Mouse (Mus musculus) cerebellum, adult 2 months (tissue): Measurements from ENCODE around the gene Tmco4. TPM values are rescaled to one million over a fixed set of nuclear protein-coding genes. Genes with fewer than 3 reads are reported as not detected.
A peak's percentile ranks its signal among the peaks of the same experiment; 100 is the strongest.

Experiments used
- DNase-seq, 2 experiments: peaks; one replicate each; pipeline ENCODE4 v3.0.0; 2021
- H3K27ac ChIP-seq: fragments of 200-500 bp; 2 replicates; pipeline ENCODE4 v1.5.1; 2012; ENCODE audit warnings: low read length, control low read depth, inconsistent platforms; ENCODE audit not compliant: insufficient read depth
- H3K27me3 ChIP-seq: fragments of 200-500 bp; 2 replicates; pipeline ENCODE4 v1.6.1; 2012; ENCODE audit warnings: inconsistent platforms, mild to moderate bottlenecking, low read length, moderate library complexity; ENCODE audit not compliant: control insufficient read depth, insufficient read depth
- H3K4me1 ChIP-seq: fragments of 200-500 bp; 2 replicates; pipeline ENCODE4 v1.6.1; 2011; ENCODE audit warnings: low read length; ENCODE audit not compliant: control insufficient read depth, insufficient read depth
- H3K4me3 ChIP-seq: fragments of 200-500 bp; replicated peaks from 2 replicates; pipeline ENCODE3; 2011; ENCODE audit warnings: mild to moderate bottlenecking, low read depth, low read length, control low read depth; ENCODE audit not compliant: insufficient read depth
- CTCF ChIP-seq: fragments of 200-500 bp; IDR thresholded peaks from 2 replicates; pipeline ENCODE4 v1.5.1; 2011; ENCODE audit warnings: low read depth, mild to moderate bottlenecking, control low read depth, low read length, moderate library complexity, borderline replicate concordance; ENCODE audit not compliant: insufficient read depth
- POLR2A ChIP-seq: fragments of 200-500 bp; IDR thresholded peaks from 2 replicates; pipeline ENCODE4 v1.6.1; 2011; ENCODE audit warnings: low read length, control low read depth, borderline replicate concordance; ENCODE audit not compliant: insufficient read depth
- WGBS: fragments of 180-500 bp; shearing (Covaris S2); methylation state at CpG from one replicate; pipeline ENCODE4 v1.1.7; 2018; 5-methylcytosine and 5-hydroxymethylcytosine counted together
- polyA plus RNA-seq: library from polyadenylated mRNA; depleted of rRNA; stranded (reverse); fragments of >200 nt; gene quantifications from 2 replicates; pipeline ENCODE4 v1.2.3, GENCODE M21; 2012

Tmco4 gene
- polyA plus RNA-seq, 1 experiment, result 2.4 TPM

DNA sequence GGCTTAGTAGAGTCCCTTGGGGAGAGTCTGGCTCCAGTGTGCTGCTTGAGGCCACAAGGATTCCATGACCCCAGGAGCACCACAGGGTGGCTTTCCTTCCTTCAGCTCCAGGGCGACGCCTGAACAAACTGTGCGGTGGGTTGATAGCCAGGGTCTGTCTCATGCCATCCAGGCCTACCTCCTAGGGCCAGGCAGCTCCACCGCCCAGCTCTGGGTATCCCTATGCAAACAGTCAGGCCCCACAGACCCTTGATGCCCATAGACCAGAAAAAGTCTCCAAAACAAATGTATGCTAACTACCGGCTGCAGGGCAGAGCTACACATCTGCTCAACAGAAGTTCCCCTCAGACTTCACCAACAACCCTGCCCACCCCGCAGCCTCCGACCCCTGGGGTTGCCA is 118.4 kb downstream of the Tmco4 start:
- no peaks in the 10 kb centered on the region; the same call in 1 of the 2 replicates for H3K4me1 ChIP-seq
- 61% methylated on average over 7 of the region's 7 CpGs for WGBS
- H3K27me3 ChIP-seq, result peaks cover 9% of the 10 kb centered on the region; the same call in 1 of the 2 replicates
- no peak for DNase-seq
- no peak overlapping the region for H3K27ac ChIP-seq
- TF ChIP-seq POLR2A, result no peak
- TF ChIP-seq CTCF, result no peak
- H3K4me3 ChIP-seq, result no peak overlapping the region

DNA sequence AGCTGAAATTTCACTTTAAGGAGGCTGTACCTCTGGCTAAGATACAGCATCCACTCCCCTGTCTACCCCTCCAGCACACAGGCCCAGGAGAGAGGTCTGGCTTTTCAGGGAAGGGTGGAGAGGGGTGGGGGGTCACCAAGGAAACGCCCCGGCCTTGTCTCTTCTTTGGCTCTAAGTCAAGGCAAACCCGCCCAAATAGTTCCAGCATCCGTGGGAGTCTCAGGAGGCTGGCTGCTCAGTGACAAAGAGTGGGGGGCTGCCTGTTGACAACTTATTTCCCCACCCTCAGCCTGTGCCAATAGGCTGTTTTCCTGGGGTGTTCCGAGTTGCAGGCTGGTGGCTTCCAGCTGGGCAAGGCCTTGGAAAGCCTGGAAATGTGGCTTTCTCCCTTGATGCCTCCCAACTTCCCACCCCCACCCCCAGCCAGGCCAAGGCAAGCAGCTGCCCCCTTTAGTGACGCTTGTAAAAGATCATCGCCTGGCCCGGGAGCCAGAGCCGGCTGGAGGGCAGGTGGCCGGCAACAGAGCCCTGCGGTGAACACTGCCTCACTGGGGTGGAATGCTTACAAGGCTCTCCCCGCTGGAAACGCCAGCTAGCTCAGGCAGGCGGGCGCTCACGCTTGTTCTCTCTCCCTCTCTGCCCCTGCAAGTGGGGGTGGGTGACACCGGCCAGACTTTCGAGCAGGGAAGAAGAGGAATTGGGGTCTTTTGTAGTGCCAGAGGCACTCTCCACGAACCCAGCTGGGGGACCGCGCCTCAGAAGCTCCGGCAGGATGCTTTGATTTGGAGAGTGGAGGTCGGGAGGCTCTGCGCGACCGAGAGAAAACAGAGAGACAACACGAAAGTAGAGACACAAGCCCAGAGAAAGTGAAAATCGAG is 119.0 kb downstream of the Tmco4 start:
- WGBS, result 10% methylated on average over 28 of the region's 28 CpGs
- no peak for TF ChIP-seq POLR2A
- no peak for TF ChIP-seq CTCF
- Histone ChIP-seq H3K27ac (no peak overlapping the region), H3K4me1 (no peaks in the 10 kb centered on the region; the same call in 1 of the 2 replicates), H3K4me3 (peak overlapping the region; percentile 46), H3K27me3 (peaks cover 9% of the 10 kb centered on the region; the same call in 1 of the 2 replicates)
- DNase-seq, result no peak

DNA sequence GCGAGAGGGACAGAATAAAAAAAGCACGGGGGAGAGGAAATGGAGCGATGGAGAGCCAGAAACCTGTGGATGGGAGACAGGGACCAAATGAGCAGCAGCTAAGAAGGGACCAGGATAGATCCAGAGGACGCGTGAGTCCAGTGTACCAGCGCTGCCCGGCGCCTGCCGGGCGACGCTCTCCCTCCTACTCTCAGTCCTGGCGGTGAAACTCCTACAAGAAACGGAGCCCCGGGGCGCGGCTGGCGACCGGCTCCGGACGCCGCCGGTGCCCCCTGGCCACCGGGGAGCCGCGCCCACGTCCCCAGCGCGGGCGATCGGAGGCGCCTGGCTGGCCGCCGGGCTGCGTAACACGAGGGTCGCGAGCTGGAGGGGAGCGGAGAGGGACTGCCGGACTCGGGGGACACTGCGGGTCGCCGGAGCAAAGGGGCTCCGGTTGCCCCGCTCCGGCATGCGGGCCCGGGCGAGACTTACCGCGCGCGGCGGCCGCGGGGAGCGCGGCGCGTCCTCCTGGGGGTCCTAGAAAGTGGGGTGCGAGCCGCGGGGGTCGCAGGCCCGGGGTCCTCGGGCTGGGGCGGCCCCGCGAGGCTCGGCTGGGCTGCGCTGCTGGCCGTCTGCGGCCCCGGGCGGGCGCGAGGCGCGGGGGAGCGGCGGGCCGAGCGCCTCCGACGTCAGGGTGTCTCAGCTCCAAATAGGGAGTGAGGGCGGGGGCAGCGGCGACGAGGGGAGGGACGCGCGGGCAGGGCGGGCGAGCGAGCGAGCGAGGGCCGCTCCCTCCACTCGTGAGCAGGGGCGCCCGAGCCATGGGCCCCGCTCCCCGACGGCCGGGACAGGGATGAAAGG is 119.9 kb downstream of the Tmco4 start, which contains the start of gene Nbl1:
Gene Nbl1, minus strand, starts transcription at position 638 of the 840 bp plus-strand sequence.
- Histone ChIP-seq H3K27me3 (peaks cover 9% of the 10 kb centered on the region; the same call in 1 of the 2 replicates), H3K4me1 (no peaks in the 10 kb centered on the region; the same call in 1 of the 2 replicates), H3K27ac (no peak within 1 kb of the TSS), H3K4me3 (peak within 1 kb of the TSS; percentile 46)
- TF ChIP-seq POLR2A (no peak), CTCF (no peak)
- 2% methylated on average over 84 of the region's 105 CpGs for WGBS
- DNase-seq, result peak in 1 of 2 experiments; percentile 15

DNA sequence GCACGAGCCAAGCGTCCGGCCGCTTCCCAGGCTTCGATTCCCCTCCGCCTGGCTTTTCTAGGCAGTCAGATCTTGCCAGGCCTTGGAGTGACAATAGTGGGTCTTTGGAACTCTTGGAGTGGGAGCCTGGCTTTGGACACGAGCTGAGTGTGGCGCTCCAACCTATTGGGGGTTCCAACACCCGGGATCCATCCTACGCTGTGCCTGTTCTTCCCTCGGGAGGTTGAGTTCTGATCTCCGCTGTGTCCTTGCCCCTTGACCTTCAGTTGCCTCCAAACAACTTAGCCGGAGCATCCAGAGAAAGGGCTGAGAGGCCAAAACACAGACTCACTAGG is 120.5 kb downstream of the Tmco4 start:
- 28% methylated on average over 13 of the region's 13 CpGs for WGBS
- no peak overlapping the region for H3K27ac ChIP-seq
- DNase-seq, result no peak

DNA sequence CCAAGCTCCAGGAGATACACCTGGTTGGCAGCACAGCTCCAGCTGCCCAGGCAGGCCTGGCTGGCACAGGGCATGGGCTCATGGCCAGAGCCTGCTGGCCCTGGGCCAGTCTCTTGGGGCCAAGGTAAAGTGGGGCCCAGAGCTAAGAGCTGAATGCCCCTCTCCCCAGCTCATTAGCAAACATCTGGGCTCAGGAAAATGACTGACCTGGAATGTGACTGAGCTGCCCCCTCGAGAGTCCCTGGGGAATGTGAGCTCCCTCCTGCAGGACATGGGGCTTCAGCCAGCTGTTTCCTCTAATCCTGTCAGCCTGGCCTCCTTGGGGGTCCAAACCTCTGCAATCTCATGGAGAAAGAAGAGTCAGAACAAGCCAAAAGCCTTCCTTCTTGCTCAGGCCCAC is 122.7 kb downstream of the Tmco4 start:
- no peak for TF ChIP-seq POLR2A
- no peak for TF ChIP-seq CTCF

More for the DNA sequence above, 120.5 kb downstream of the Tmco4 start:
- Histone ChIP-seq H3K4me3 (no peak overlapping the region), H3K27me3 (peaks cover 9% of the 10 kb centered on the region; the same call in 1 of the 2 replicates), H3K4me1 (no peaks in the 10 kb centered on the region; the same call in 1 of the 2 replicates)
- TF ChIP-seq CTCF (no peak), POLR2A (no peak)

DNA sequence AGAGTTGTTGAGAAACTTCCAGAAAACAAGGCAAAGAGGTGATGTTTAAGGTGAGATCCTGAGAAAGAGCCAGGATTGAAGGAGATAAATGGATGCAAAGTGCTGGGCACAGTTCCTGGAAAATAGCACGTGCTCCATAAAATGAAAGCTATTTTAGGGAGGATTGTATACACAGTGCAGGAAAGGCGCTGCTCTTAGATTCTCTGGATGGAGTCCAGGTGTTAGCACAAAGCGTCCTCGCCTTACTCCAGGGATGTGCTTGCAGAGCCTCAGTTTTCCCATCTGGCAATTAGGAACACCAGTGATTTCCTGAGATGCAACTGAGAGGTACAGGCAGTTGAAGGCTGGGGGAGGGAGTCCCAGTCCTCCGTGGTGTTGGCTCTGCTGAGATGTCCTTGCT is 123.5 kb downstream of the Tmco4 start:
- Histone ChIP-seq H3K4me1 (no peaks in the 10 kb centered on the region; the same call in 1 of the 2 replicates), H3K4me3 (no peak overlapping the region), H3K27ac (no peak overlapping the region), H3K27me3 (peaks cover 9% of the 10 kb centered on the region; the same call in 1 of the 2 replicates)
- TF ChIP-seq POLR2A (no peak), CTCF (no peak)
- WGBS, result 52% methylated on average over 5 of the region's 5 CpGs
- DNase-seq, result no peak

More for the DNA sequence above, 122.7 kb downstream of the Tmco4 start:
- H3K27me3 ChIP-seq, result peaks cover 9% of the 10 kb centered on the region; the same call in 1 of the 2 replicates
- DNase-seq, result no peak
- no peak overlapping the region for H3K27ac ChIP-seq
- H3K4me1 ChIP-seq, result no peaks in the 10 kb centered on the region; the same call in 1 of the 2 replicates
- H3K4me3 ChIP-seq, result no peak overlapping the region
- 32% methylated on average over 1 of the region's 1 CpGs for WGBS

DNA sequence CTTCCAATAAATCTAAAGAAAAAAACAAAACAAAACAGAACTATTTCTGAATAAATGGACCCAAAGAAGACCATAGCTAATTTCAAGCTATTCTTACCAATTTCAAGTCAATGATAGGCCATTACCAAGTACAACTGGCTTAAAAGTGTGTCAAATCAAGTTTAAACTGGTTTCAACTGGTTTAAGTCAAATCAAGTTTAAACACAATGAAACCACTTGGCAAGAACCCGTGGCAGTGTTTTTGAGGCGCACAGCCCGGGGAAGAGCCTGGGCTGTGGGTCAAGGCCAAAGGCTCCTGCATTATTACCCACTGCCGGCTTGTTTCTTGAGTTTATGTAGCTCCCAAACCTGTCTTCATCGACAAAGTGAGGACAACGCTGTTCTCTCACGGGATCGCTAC is 127.6 kb downstream of the Tmco4 start:
- Histone ChIP-seq H3K4me3 (no peak overlapping the region), H3K27me3 (no peaks in the 10 kb centered on the region), H3K27ac (no peak overlapping the region), H3K4me1 (peaks cover 7% of the 10 kb centered on the region)
- DNase-seq, result no peak
- no peak for TF ChIP-seq CTCF
- no peak for TF ChIP-seq POLR2A
- WGBS, result 80% methylated on average over 8 of the region's 8 CpGs
